Mouse (Mus musculus) midbrain, embryonic 11.5 days (tissue): ENCODE data around the gene Crhr1. TPM values are rescaled to one million over a fixed set of nuclear protein-coding genes. Genes with fewer than 3 reads are reported as not detected.
A peak's percentile ranks its signal among the peaks of the same experiment; 100 is the strongest.
"Not testable (repeated sequence)": the region's sequence is repeated elsewhere in the genome, so short reads cannot be mapped to it uniquely, and the experiment has no call there.

Source experiments
- ATAC-seq: fragments of 200-750 bp; cut with Nextera tagmentation; 2 replicates; pipeline ENCODE4 v1.8.0; 2017; ENCODE audit warnings: moderate TSS enrichment, moderate library complexity; ENCODE audit not compliant: low FRiP score
- DNase-seq: peaks from one replicate; pipeline ENCODE4 v3.0.0; 2015; ENCODE audit warnings: low spot score; ENCODE audit errors: missing footprints
- H3K27ac ChIP-seq: fragments of 300-500 bp; sonication (generic); 2 replicates; pipeline ENCODE4 v1.5.1; 2014; ENCODE audit warnings: low read depth, low read length
- H3K27me3 ChIP-seq: fragments of 300-500 bp; sonication (generic); 2 replicates; pipeline ENCODE4 v1.6.1; 2014; ENCODE audit warnings: mild to moderate bottlenecking, low read length, moderate library complexity, mixed read lengths; ENCODE audit not compliant: control insufficient read depth, insufficient read depth
- H3K36me3 ChIP-seq: fragments of 300-500 bp; sonication (generic); 2 replicates; pipeline ENCODE4 v1.6.1; 2014; ENCODE audit warnings: mild to moderate bottlenecking, low read length, moderate library complexity, mixed read lengths; ENCODE audit not compliant: control insufficient read depth, insufficient read depth
- H3K4me1 ChIP-seq: fragments of 300-500 bp; sonication (generic); 2 replicates; pipeline ENCODE4 v1.6.1; 2014; ENCODE audit warnings: low read length; ENCODE audit not compliant: control insufficient read depth, insufficient read depth
- H3K4me2 ChIP-seq: fragments of 300-500 bp; sonication (generic); 2 replicates; pipeline ENCODE4 v1.6.1; 2014; ENCODE audit warnings: mild to moderate bottlenecking, moderate library complexity
- H3K4me3 ChIP-seq: fragments of 300-500 bp; sonication (generic); 2 replicates; pipeline ENCODE4 v1.5.1; 2014; ENCODE audit warnings: low read depth, low read length
- H3K9ac ChIP-seq: fragments of 300-500 bp; sonication (generic); 2 replicates; pipeline ENCODE4 v1.6.1; 2014; ENCODE audit warnings: low read length
- H3K9me3 ChIP-seq: fragments of 300-500 bp; sonication (generic); 2 replicates; pipeline ENCODE4 v1.6.1; 2016; ENCODE audit warnings: low read length; ENCODE audit not compliant: control insufficient read depth
- WGBS: fragments of 180-500 bp; shearing (Covaris S2); extraction: QIAGEN DNeasy Blood & Tissue Kit; methylation state at CpG from one replicate; pipeline ENCODE4 v1.1.7; 2014; 5-methylcytosine and 5-hydroxymethylcytosine counted together
- polyA plus RNA-seq: library from polyadenylated mRNA; unstranded; fragments of >200 nt; fragmentation: Nextera tagmentation; extraction: Ambion mirVana; gene quantifications from 2 replicates; pipeline ENCODE4 v1.2.1, GENCODE M21; 2014

Crhr1 gene
- polyA plus RNA-seq, 1 experiment from 2014 or later = 0.60 TPM

GRCm38 (mm10) chr11:104195382-104195781, 62.7 kb downstream of the Crhr1 start:
- H3K9ac ChIP-seq = no peak overlapping the region
- no peak overlapping the region for H3K4me2 ChIP-seq
- DNase-seq = no peak
- H3K9me3 ChIP-seq = no peaks in the 10 kb centered on the region
- 82% methylated on average over 11 of the region's 11 CpGs for WGBS
- H3K4me1 ChIP-seq = no peaks in the 10 kb centered on the region
- H3K4me3 ChIP-seq = no peak overlapping the region
- no peaks in the 10 kb centered on the region for H3K27me3 ChIP-seq
- no peak for ATAC-seq
- no peaks in the 10 kb centered on the region for H3K36me3 ChIP-seq
- no peak overlapping the region for H3K27ac ChIP-seq

DNA sequence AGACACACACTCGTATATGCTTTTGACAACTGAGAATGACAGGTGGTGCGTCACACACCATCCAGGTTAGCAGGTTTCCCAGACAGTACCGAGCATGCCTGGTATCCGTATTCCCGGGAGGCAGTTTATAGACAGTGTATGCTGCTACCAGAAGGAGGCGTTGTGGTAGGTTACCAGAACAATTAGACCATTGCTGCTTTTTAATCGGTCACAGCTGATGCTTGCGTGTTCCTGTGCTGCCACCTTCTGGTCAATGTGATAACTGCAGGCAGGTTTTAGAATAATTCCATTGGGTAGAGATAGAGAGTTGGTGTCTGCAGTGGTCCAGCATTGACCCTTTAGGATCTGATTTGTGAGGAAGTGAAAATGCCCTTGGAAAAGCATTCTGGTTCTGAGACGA, 63.1 kb downstream of the Crhr1 start:
- Histone ChIP-seq H3K4me1 (no peaks in the 10 kb centered on the region), H3K36me3 (no peaks in the 10 kb centered on the region), H3K9me3 (no peaks in the 10 kb centered on the region), H3K4me2 (no peak overlapping the region), H3K9ac (no peak overlapping the region), H3K4me3 (no peak overlapping the region), H3K27ac (no peak overlapping the region), H3K27me3 (no peaks in the 10 kb centered on the region)
- 9% methylated on average over 9 of the region's 9 CpGs for WGBS
- DNase-seq (peak; percentile 100), ATAC-seq (peak; percentile 71)

GRCm38 (mm10) chr11:104197861-104198260, 65.2 kb downstream of the Crhr1 start:
- no peak overlapping the region for H3K9ac ChIP-seq
- ATAC-seq = no peak
- no peaks in the 10 kb centered on the region for H3K36me3 ChIP-seq
- peak; percentile 87 for DNase-seq
- no peaks in the 10 kb centered on the region for H3K4me1 ChIP-seq
- WGBS = 7% methylated on average over 10 of the region's 10 CpGs
- no peak overlapping the region for H3K4me2 ChIP-seq
- H3K27me3 ChIP-seq = no peaks in the 10 kb centered on the region
- H3K4me3 ChIP-seq = no peak overlapping the region
- H3K9me3 ChIP-seq = no peaks in the 10 kb centered on the region
- no peak overlapping the region for H3K27ac ChIP-seq

DNA sequence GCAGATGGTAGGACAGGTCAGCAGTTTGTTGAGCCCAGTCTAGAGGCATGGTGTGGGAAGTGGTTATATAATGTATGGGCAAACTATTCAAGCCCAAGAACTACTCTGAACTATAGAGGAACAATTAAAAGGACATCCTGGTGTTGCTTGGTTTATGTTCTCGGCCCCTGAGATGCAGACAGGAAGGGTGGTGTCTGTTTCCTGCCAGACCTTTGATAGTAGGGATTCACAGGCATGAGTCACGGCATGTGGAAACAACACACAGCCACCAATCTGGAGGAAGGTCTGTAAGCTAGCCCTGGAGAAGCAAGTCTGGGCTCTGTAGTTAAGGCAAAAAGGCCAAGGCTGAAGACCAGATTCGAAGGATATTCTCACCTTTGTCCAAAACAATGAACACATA, 70.6 kb downstream of the Crhr1 start:
- H3K36me3 ChIP-seq = no peaks in the 10 kb centered on the region
- 85% methylated on average over 3 of the region's 3 CpGs for WGBS
- no peaks in the 10 kb centered on the region for H3K27me3 ChIP-seq
- no peaks in the 10 kb centered on the region for H3K4me1 ChIP-seq
- no peaks in the 10 kb centered on the region for H3K9me3 ChIP-seq
- no peak overlapping the region for H3K9ac ChIP-seq
- H3K4me3 ChIP-seq = no peak overlapping the region
- no peak overlapping the region for H3K27ac ChIP-seq
- ATAC-seq (no peak), DNase-seq (no peak)
- H3K4me2 ChIP-seq = no peak overlapping the region

DNA sequence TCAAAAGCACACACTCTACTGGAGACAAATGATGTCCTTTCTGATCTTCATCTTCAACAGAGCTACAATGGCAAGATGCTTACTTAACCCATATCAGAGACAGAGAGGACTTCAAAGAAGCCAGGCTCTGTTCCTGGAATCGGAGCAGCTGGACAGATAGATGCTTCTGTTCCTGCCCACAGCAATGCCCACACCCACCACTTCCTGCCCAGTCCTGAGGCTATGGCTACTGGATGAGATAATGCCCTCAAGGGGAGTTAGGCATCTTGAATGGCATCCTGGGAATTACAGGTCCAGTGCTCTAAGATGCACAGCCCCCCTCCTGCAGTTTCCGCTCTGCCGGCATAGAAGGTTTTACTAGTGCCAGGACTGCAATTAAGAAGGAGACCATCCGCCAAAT, 73.9 kb downstream of the Crhr1 start:
- no peak overlapping the region for H3K4me3 ChIP-seq
- no peak overlapping the region for H3K4me2 ChIP-seq
- no peak overlapping the region for H3K27ac ChIP-seq
- H3K27me3 ChIP-seq = no peaks in the 10 kb centered on the region
- ATAC-seq (no peak), DNase-seq (no peak)
- no peak overlapping the region for H3K9ac ChIP-seq
- no peaks in the 10 kb centered on the region for H3K36me3 ChIP-seq
- no peaks in the 10 kb centered on the region for H3K9me3 ChIP-seq
- 88% methylated on average over 4 of the region's 4 CpGs for whole genome bisulfite sequencing
- no peaks in the 10 kb centered on the region for H3K4me1 ChIP-seq

GRCm38 (mm10) chr11:104209041-104209440, 76.4 kb downstream of the Crhr1 start:
- no peaks in the 10 kb centered on the region for H3K9me3 ChIP-seq
- H3K27me3 ChIP-seq = no peaks in the 10 kb centered on the region
- no peak for DNase-seq
- no peak overlapping the region for H3K4me2 ChIP-seq
- H3K9ac ChIP-seq = no peak overlapping the region
- no peak for ATAC-seq
- H3K27ac ChIP-seq = no peak overlapping the region
- H3K36me3 ChIP-seq = no peaks in the 10 kb centered on the region
- H3K4me3 ChIP-seq = no peak overlapping the region
- WGBS = 75% methylated on average over 3 of the region's 3 CpGs
- no peaks in the 10 kb centered on the region for H3K4me1 ChIP-seq

GRCm38 (mm10) chr11:104211251-104211650, 78.6 kb downstream of the Crhr1 start:
- ATAC-seq = no peak
- peak; percentile 59 for DNase-seq
- 87% methylated on average over 6 of the region's 6 CpGs for WGBS
- no peak overlapping the region for H3K4me3 ChIP-seq
- no peak overlapping the region for H3K9ac ChIP-seq
- no peaks in the 10 kb centered on the region for H3K4me1 ChIP-seq
- no peaks in the 10 kb centered on the region for H3K27me3 ChIP-seq
- H3K27ac ChIP-seq = no peak overlapping the region
- H3K36me3 ChIP-seq = no peaks in the 10 kb centered on the region
- no peak overlapping the region for H3K4me2 ChIP-seq
- no peaks in the 10 kb centered on the region for H3K9me3 ChIP-seq

GRCm38 (mm10) chr11:104214128-104214527, 81.5 kb downstream of the Crhr1 start:
- H3K4me1 ChIP-seq, H3K27ac ChIP-seq, H3K4me2 ChIP-seq, H3K36me3 ChIP-seq, H3K4me3 ChIP-seq, DNase-seq, H3K9ac ChIP-seq, H3K9me3 ChIP-seq, ATAC-seq, H3K27me3 ChIP-seq: not testable (repeated sequence)
- WGBS = 97% methylated on average over 5 of the region's 5 CpGs

GRCm38 (mm10) chr11:104218075-104218474, 85.4 kb downstream of the Crhr1 start:
- Histone ChIP-seq H3K4me3 (no peak overlapping the region), H3K36me3 (no peaks in the 10 kb centered on the region), H3K4me2 (no peak overlapping the region), H3K9ac (no peak overlapping the region), H3K4me1 (no peaks in the 10 kb centered on the region), H3K27ac (no peak overlapping the region), H3K9me3 (no peaks in the 10 kb centered on the region), H3K27me3 (no peaks in the 10 kb centered on the region)
- ATAC-seq (no peak), DNase-seq (peak; percentile 28)
- WGBS = 86% methylated on average over 3 of the region's 3 CpGs

- H3K4me2 ChIP-seq = no peak overlapping the region
- H3K4me3 ChIP-seq = no peak overlapping the region
- WGBS = 88% methylated on average over 4 of the region's 4 CpGs
- H3K9me3 ChIP-seq = no peaks in the 10 kb centered on the region
- DNase-seq = no peak
- ATAC-seq = no peak
- H3K27ac ChIP-seq = no peak overlapping the region
- H3K4me1 ChIP-seq = no peaks in the 10 kb centered on the region
- no peaks in the 10 kb centered on the region for H3K36me3 ChIP-seq
- no peak overlapping the region for H3K9ac ChIP-seq
- no peaks in the 10 kb centered on the region for H3K27me3 ChIP-seq
These were observed 87.6 kb downstream of the Crhr1 start for GRCm38 (mm10) chr11:104220291-104220690.
